Mouse (Mus musculus) urinary bladder, postnatal 10 days (tissue): ENCODE results near the gene 2310057J18Rik.
"Not testable (repeated sequence)": the region's sequence is repeated elsewhere in the genome, so short reads cannot be mapped to it uniquely, and the experiment has no call there.

ENCODE experiments used
- DNase-seq: peaks from one replicate; pipeline ENCODE4 v3.0.0; 2022; ENCODE audit warnings: low spot score

2310057J18Rik gene

DNA sequence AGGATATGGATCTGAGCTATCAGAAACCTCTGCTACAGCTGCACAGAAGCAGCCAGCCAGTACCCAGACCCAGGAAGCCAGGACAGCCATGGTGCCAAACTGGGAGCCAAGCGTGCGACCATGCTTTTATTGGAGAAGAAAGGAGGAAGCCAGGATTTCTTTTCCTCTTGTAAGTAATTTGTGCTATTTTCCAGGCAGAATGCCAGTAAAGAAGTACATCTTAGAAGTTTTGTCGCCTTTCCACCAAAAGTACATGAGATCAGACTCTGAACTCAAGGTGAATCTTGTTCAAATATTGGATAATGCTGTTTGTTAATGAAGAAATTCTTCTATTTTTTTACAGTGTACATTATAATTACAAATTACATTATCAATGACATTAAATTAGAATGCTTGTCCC is at the start of gene 2310057J18Rik:
TSS of gene 2310057J18Rik (minus strand) at position 101 of the 400 bp plus-strand sequence.
- DNase-seq, result no peak

DNA sequence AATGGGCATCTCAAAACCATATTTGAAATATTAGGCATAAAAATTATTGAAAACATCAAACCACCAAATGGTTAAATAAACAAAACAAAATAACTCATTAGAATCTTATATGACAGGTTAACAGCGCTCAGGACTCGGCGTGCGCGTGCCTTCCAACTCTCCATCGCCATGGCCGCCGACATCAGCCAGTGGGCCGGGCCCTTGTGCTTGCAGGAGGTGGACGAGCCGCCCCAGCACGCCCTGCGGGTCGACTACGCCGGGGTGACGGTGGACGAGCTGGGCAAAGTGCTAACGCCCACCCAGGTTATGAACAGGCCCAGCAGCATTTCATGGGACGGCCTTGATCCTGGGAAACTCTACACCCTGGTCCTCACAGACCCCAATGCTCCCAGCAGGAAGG is 43.9 kb upstream of the 2310057J18Rik start:
- not testable (repeated sequence) for DNase-seq

DNA sequence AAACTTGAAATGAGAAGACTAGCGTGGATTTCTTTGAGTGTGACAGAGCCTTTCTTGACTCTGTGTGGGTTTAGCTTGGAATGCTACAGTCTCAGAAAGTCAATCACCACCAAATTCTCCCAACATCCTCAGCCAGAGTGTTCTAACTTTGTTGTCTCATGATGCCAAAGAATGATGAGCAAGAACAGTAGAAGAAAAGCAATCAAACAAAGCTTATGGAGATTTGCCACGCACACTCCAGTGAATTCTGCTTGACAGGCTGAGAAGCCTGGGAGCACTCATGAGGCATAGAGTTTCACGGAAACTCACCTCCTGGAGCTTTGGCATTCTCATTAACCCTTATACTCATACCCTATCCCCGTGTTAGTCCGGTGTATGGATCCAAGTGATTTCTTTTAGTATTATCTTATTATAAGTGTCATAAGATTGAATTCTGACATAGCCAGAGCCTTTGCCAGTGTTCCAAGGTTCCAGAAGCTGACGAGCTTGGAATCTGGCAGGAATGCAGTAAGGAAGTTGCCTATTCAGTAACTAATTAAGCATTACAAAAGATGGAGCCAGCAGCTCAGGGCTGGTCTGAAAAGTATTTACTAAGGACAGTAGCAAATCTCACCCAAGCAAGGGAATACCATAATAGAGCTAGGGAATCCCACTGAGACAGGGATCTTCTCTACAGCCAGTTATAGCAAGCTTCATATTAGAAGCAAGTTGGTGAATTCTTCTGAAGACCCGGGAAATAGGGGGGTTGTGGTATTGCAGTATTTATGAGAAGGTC is 33.6 kb upstream of the 2310057J18Rik start:
- DNase-seq, result no peak

GRCm38 (mm10) chr10:28997776-28998175 is 11.7 kb upstream of the 2310057J18Rik start:
- no peak for DNase-seq

DNA sequence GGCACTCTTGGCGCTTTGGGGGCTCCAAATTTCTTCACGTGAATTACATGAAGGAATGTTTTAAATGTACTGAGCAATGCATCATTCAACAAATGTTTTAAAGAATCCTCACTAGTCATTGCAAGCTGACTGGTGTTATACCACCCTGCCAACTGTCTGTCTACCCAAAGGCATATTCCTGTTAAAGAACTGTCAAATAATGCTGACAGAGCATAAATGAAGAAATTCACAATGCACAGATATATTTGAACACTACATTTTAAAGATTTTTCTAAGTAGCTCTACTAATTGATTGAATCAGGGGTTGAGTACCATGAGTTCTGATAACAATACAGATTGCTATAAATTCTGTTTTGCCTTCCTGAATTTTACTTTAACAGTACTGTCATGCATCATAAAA is 2.9 kb upstream of the 2310057J18Rik start:
- no peak for DNase-seq

GRCm38 (mm10) chr10:28968189-28968588 is 17.9 kb downstream of the 2310057J18Rik start:
- no peak for DNase-seq

- no peak for DNase-seq
Measured at GRCm38 (mm10) chr10:28955138-28955537, 31.0 kb downstream of the 2310057J18Rik start.

DNA sequence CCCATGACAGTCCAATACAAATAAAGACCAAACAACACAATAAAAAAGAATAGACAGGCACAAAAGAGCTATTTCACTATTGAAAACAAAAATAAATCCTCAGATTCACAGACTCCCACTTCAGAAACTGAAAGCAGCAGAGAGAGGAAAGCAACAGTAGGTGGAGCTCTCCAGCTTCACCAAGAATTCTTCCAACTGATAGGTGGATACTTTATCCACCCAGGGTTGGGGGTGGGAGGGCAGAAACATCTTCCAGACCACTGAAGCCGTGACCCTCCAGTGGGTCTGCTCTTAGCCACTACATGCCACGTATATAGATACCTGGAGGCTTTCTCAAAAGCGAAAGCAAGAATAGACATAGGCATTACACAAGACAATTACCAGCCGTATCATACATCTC is 31.6 kb downstream of the 2310057J18Rik start:
- DNase-seq, result no peak
